Mouse (Mus musculus) embryo, embryonic 11.5 days (tissue): ENCODE results near the gene Scaf1.
"Not testable (repeated sequence)": the region's sequence is repeated elsewhere in the genome, so short reads cannot be mapped to it uniquely, and the experiment has no call there.

Experiments
- DNase-seq: peaks from one replicate; pipeline ENCODE4 v3.0.0-alpha.2; 2012; ENCODE audit warnings: low read depth, low spot score

Scaf1 gene

GRCm38 (mm10) chr7:45045741-45046140 is 29.6 kb upstream of the Scaf1 start:
- DNase-seq, result no peak

- no peak for DNase-seq
Observed at GRCm38 (mm10) chr7:45043307-45043706, 27.1 kb upstream of the Scaf1 start.

GRCm38 (mm10) chr7:45040851-45041250 is 24.7 kb upstream of the Scaf1 start:
- DNase-seq, result no peak

GRCm38 (mm10) chr7:45038411-45038810 is 22.2 kb upstream of the Scaf1 start:
- no peak for DNase-seq

GRCm38 (mm10) chr7:45037720-45038361 is 21.7 kb upstream of the Scaf1 start:
- DNase-seq, result no peak

GRCm38 (mm10) chr7:45036702-45037101 is 20.5 kb upstream of the Scaf1 start:
- no peak for DNase-seq

- DNase-seq, result no peak
Observed at GRCm38 (mm10) chr7:45035631-45036030, 19.5 kb upstream of the Scaf1 start.

GRCm38 (mm10) chr7:45033722-45034359 is 17.7 kb upstream of the Scaf1 start:
- no peak for DNase-seq

- no peak for DNase-seq
Observed at GRCm38 (mm10) chr7:45030857-45031256, 14.7 kb upstream of the Scaf1 start.

GRCm38 (mm10) chr7:45029995-45030394 is 13.8 kb upstream of the Scaf1 start:
- DNase-seq, result no peak

GRCm38 (mm10) chr7:45028351-45028750 is 12.2 kb upstream of the Scaf1 start:
- no peak for DNase-seq

GRCm38 (mm10) chr7:45027761-45028160 is 11.6 kb upstream of the Scaf1 start:
- no peak for DNase-seq

GRCm38 (mm10) chr7:45026256-45026655 is 10.1 kb upstream of the Scaf1 start:
- no peak for DNase-seq

GRCm38 (mm10) chr7:45025601-45026220 is 9.5 kb upstream of the Scaf1 start:
- DNase-seq, result no peak

- no peak for DNase-seq
Observed at GRCm38 (mm10) chr7:45024281-45025248, 8.4 kb upstream of the Scaf1 start.

- not testable (repeated sequence) for DNase-seq
Observed at GRCm38 (mm10) chr7:45023711-45024110, 7.5 kb upstream of the Scaf1 start.

GRCm38 (mm10) chr7:45020225-45020624 is 4.1 kb upstream of the Scaf1 start:
- no peak for DNase-seq

GRCm38 (mm10) chr7:45019031-45019571 is 2.9 kb upstream of the Scaf1 start:
- DNase-seq, result no peak

GRCm38 (mm10) chr7:45017242-45018061 is 1.3 kb upstream of the Scaf1 start, which contains the start of gene Rras:
Rras (plus strand) TSS chr7:45017961.
- DNase-seq, result peak; percentile 93

- no peak for DNase-seq
Observed at GRCm38 (mm10) chr7:45016761-45017160, 598 bp upstream of the Scaf1 start.
